8 mouse cellular contexts compared by ENCODE assay signal in the genomic region with DNA sequence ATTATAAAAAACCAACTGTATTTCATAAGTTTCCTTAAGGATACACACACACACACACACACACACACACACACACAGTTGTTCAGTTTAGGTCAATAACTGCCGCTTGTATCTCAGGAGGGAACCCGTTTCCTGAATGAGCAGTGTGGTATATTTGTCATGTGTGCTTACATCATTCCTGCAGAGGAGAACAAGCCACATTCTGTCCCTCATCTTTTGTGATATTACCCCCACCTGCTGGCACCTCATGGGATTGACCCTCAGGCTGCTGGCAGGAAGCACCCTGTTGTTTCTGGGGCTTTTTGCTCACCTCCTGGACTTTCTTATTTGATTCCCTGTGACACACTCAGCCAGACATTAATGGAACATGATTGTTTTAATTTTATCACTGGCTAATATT.
DNase-seq lines count a peak whose midpoint lies in the region; TF ChIP-seq lines count a peak whose summit lies in the region.

No protein-coding gene starts in this region.

- peak; percentile 61 for DNase-seq in Muller cell, postnatal 12 days (ENCODE audit: inconsistent ontology term)
- DNase-seq in cerebellum, adult 9-11 months, result peak; percentile 5
- peak; percentile 55 to 59 for DNase-seq in frontal cortex, postnatal 25 days (ENCODE audit: low spot score in 2 of 2)
- DNase-seq in induced T-regulatory cell, adult 2 months (ENCODE audit: low read depth), result peak; percentile 36
- peak; percentile 68 to 72 for DNase-seq in left cerebral cortex, adult 2 months (ENCODE audit: extremely low spot score in 1 of 2, low spot score in 2 of 2)
- peak; percentile 42 to 80 for DNase-seq in lung, postnatal 4 days
- peak; percentile 71 for DNase-seq in right cerebral cortex, adult 18-20 months
- DNase-seq in urinary bladder, postnatal 4 days (ENCODE audit: low spot score in 2 of 2), result peak; percentile 22 to 67

- intact Hi-C loops in left cerebral cortex, adult 2 months (cut with DNase I), result loop anchor here (1.0 to 5.0 kb wide), 4 partner anchors 110 to 560 kb away; partner anchors contain the start of genes Cwc27 and Rgs7bp

- peak; percentile 63 for TF ChIP-seq CTCF in left cerebral cortex, adult 2 months (IDR thresholded peaks at IDR 0.05)

- H3K4me3 ChIP-seq in left cerebral cortex, adult 2 months, result no peak overlapping the region

- H3K27ac ChIP-seq in left cerebral cortex, adult 2 months, result no peak overlapping the region

Comparison
In these comparisons a context has a peak if more than half of its experiments do, and no peak if none do; other contexts are left out.
1. DNase-seq: peak in every context shown above with its lines; median percentile 71 in right cerebral cortex, adult 18-20 months; 70 in left cerebral cortex, adult 2 months; 61 in Muller cell, postnatal 12 days; 61 in lung, postnatal 4 days; 57 in frontal cortex, postnatal 25 days; 44 in urinary bladder, postnatal 4 days; 36 in induced T-regulatory cell, adult 2 months; 5 in cerebellum, adult 9-11 months.